Mouse (Mus musculus): ENCODE data around the gene Atp8a1. TPM values are rescaled to one million over a fixed set of nuclear protein-coding genes. Genes with fewer than 3 reads are reported as not detected.
A peak's percentile ranks its signal among the peaks of the same experiment; 100 is the strongest.

Atp8a1 gene
- polyA plus RNA-seq, 1 experiment from 2014 or later: 9.1 TPM

- no peaks in the 10 kb centered on the region for H3K27me3 ChIP-seq (replicated peaks; ENCODE audit: control insufficient read depth, insufficient read depth, low read length)
- no peak overlapping the region for H3K4me3 ChIP-seq (ENCODE audit: low read depth, low read length)
- 36% methylated on average over 2 of the region's 2 CpGs for WGBS
- no peak overlapping the region for H3K4me2 ChIP-seq (replicated peaks; ENCODE audit: low read depth)
- no peaks in the 10 kb centered on the region for H3K9me3 ChIP-seq (ENCODE audit: control insufficient read depth)
- H3K36me3 ChIP-seq (ENCODE audit: control insufficient read depth, insufficient read depth): no peaks in the 10 kb centered on the region
- no peak overlapping the region for H3K9ac ChIP-seq (ENCODE audit: low read depth, low read length)
- TF ChIP-seq CTCF (IDR thresholded peaks at IDR 0.05; ENCODE audit: low read depth): no peak
- ATAC-seq: peak; percentile 75
- no peaks in the 10 kb centered on the region for H3K4me1 ChIP-seq (replicated peaks; ENCODE audit: control insufficient read depth, insufficient read depth, low read length)
- no peak overlapping the region for H3K27ac ChIP-seq (ENCODE audit: low read depth, low read length)
Observed at GRCm38 (mm10) chr5:67864508-67865060, 17.4 kb upstream of the Atp8a1 start.

- H3K4me2 ChIP-seq (replicated peaks; ENCODE audit: low read depth): no peak overlapping the region
- no peaks in the 10 kb centered on the region for H3K9me3 ChIP-seq (ENCODE audit: control insufficient read depth)
- ATAC-seq: peak; percentile 4; the same call in 1 of the 2 replicates
- no peaks in the 10 kb centered on the region for H3K27me3 ChIP-seq (replicated peaks; ENCODE audit: control insufficient read depth, insufficient read depth, low read length)
- no peak overlapping the region for H3K9ac ChIP-seq (ENCODE audit: low read depth, low read length)
- H3K36me3 ChIP-seq (ENCODE audit: control insufficient read depth, insufficient read depth): no peaks in the 10 kb centered on the region
- 44% methylated on average over 10 of the region's 10 CpGs for WGBS
- no peaks in the 10 kb centered on the region for H3K4me1 ChIP-seq (replicated peaks; ENCODE audit: control insufficient read depth, insufficient read depth, low read length)
- no peak overlapping the region for H3K27ac ChIP-seq (ENCODE audit: low read depth, low read length)
- H3K4me3 ChIP-seq (ENCODE audit: low read depth, low read length): no peak overlapping the region
- TF ChIP-seq CTCF (IDR thresholded peaks at IDR 0.05; ENCODE audit: low read depth): no peak
Observed at GRCm38 (mm10) chr5:67863950-67864391, 16.7 kb upstream of the Atp8a1 start.

- H3K9me3 ChIP-seq (ENCODE audit: control insufficient read depth): no peaks in the 10 kb centered on the region
- no peak overlapping the region for H3K27ac ChIP-seq (ENCODE audit: low read depth, low read length)
- no peaks in the 10 kb centered on the region for H3K27me3 ChIP-seq (replicated peaks; ENCODE audit: control insufficient read depth, insufficient read depth, low read length)
- no peaks in the 10 kb centered on the region for H3K36me3 ChIP-seq (ENCODE audit: control insufficient read depth, insufficient read depth)
- ATAC-seq: peak; percentile 73
- TF ChIP-seq CTCF (IDR thresholded peaks at IDR 0.05; ENCODE audit: low read depth): no peak
- no peak overlapping the region for H3K4me3 ChIP-seq (ENCODE audit: low read depth, low read length)
- 36% methylated on average over 6 of the region's 6 CpGs for WGBS
- no peak overlapping the region for H3K4me2 ChIP-seq (replicated peaks; ENCODE audit: low read depth)
- no peak overlapping the region for H3K9ac ChIP-seq (ENCODE audit: low read depth, low read length)
- H3K4me1 ChIP-seq (replicated peaks; ENCODE audit: control insufficient read depth, insufficient read depth, low read length): no peaks in the 10 kb centered on the region; the same call in 1 of the 2 replicates
Observed at GRCm38 (mm10) chr5:67854963-67855606, 7.9 kb upstream of the Atp8a1 start.

- H3K9me3 ChIP-seq (ENCODE audit: control insufficient read depth): no peaks in the 10 kb centered on the region
- no peaks in the 10 kb centered on the region for H3K36me3 ChIP-seq (ENCODE audit: control insufficient read depth, insufficient read depth)
- H3K27ac ChIP-seq (ENCODE audit: low read depth, low read length): no peak overlapping the region
- no peak for TF ChIP-seq CTCF (IDR thresholded peaks at IDR 0.05; ENCODE audit: low read depth)
- no peak for ATAC-seq
- peaks cover under 1% of the 10 kb centered on the region; the same call in 1 of the 2 replicates for H3K4me1 ChIP-seq (replicated peaks; ENCODE audit: control insufficient read depth, insufficient read depth, low read length)
- WGBS: 75% methylated on average over 2 of the region's 2 CpGs
- no peak overlapping the region for H3K4me3 ChIP-seq (ENCODE audit: low read depth, low read length)
- no peak overlapping the region for H3K9ac ChIP-seq (ENCODE audit: low read depth, low read length)
- no peaks in the 10 kb centered on the region for H3K27me3 ChIP-seq (replicated peaks; ENCODE audit: control insufficient read depth, insufficient read depth, low read length)
- H3K4me2 ChIP-seq (replicated peaks; ENCODE audit: low read depth): no peak overlapping the region
Observed at GRCm38 (mm10) chr5:67852860-67853259, 5.6 kb upstream of the Atp8a1 start.

GRCm38 (mm10) chr5:67849411-67849810, 2.2 kb upstream of the Atp8a1 start:
- TF ChIP-seq CTCF (IDR thresholded peaks at IDR 0.05; ENCODE audit: low read depth): no peak
- H3K4me1 ChIP-seq (replicated peaks; ENCODE audit: control insufficient read depth, insufficient read depth, low read length): peaks cover 8% of the 10 kb centered on the region; the same call in 1 of the 2 replicates
- H3K36me3 ChIP-seq (ENCODE audit: control insufficient read depth, insufficient read depth): no peaks in the 10 kb centered on the region
- ATAC-seq: no peak
- 78% methylated on average over 4 of the region's 4 CpGs for WGBS
- H3K27ac ChIP-seq (ENCODE audit: low read depth, low read length): no peak overlapping the region
- H3K27me3 ChIP-seq (replicated peaks; ENCODE audit: control insufficient read depth, insufficient read depth, low read length): no peaks in the 10 kb centered on the region
- H3K4me2 ChIP-seq (replicated peaks; ENCODE audit: low read depth): no peak overlapping the region
- H3K9me3 ChIP-seq (ENCODE audit: control insufficient read depth): no peaks in the 10 kb centered on the region
- H3K9ac ChIP-seq (ENCODE audit: low read depth, low read length): no peak overlapping the region
- H3K4me3 ChIP-seq (ENCODE audit: low read depth, low read length): no peak overlapping the region

- WGBS: 65% methylated on average over 12 of the region's 12 CpGs
- no peak overlapping the region for H3K4me3 ChIP-seq (ENCODE audit: low read depth, low read length)
- no peaks in the 10 kb centered on the region for H3K9me3 ChIP-seq (ENCODE audit: control insufficient read depth)
- H3K9ac ChIP-seq (ENCODE audit: low read depth, low read length): no peak overlapping the region
- peaks cover 9% of the 10 kb centered on the region; the same call in 1 of the 2 replicates for H3K4me1 ChIP-seq (replicated peaks; ENCODE audit: control insufficient read depth, insufficient read depth, low read length)
- no peaks in the 10 kb centered on the region for H3K36me3 ChIP-seq (ENCODE audit: control insufficient read depth, insufficient read depth)
- H3K27me3 ChIP-seq (replicated peaks; ENCODE audit: control insufficient read depth, insufficient read depth, low read length): no peaks in the 10 kb centered on the region
- no peak for ATAC-seq
- no peak overlapping the region for H3K27ac ChIP-seq (ENCODE audit: low read depth, low read length)
- no peak overlapping the region; the same call in 1 of the 2 replicates for H3K4me2 ChIP-seq (replicated peaks; ENCODE audit: low read depth)
- no peak for TF ChIP-seq CTCF (IDR thresholded peaks at IDR 0.05; ENCODE audit: low read depth)
Observed at GRCm38 (mm10) chr5:67848511-67849014, 1.3 kb upstream of the Atp8a1 start.
